Mouse (Mus musculus) MEL (cell line): ENCODE results near the gene Irx2. TPM values are rescaled to one million over a fixed set of nuclear protein-coding genes. Genes with fewer than 3 reads are reported as not detected.

Source experiments
- DNase-seq: peaks from one replicate; pipeline ENCODE4 v3.0.0; 2011; ENCODE audit warnings: low read depth, low spot score
- H3K27ac ChIP-seq: 2 replicates; pipeline ENCODE4 v1.5.1; 2012; ENCODE audit warnings: low read depth, mild to moderate bottlenecking, control low read depth, low read length, moderate library complexity; ENCODE audit not compliant: control insufficient read depth
- H3K27me3 ChIP-seq, 2 experiments: fragments of 150-350 bp in 1 of 2; sonication (generic) in 1 of 2; 2 replicates each; pipeline ENCODE4 v1.6.1; 2012; ENCODE audit warnings: low read length in 2 of 2, mild to moderate bottlenecking in 2 of 2, improper control_type of control experiment in 1 of 2, moderate library complexity in 1 of 2; ENCODE audit not compliant: insufficient read depth in 2 of 2, control insufficient read depth in 1 of 2
- H3K36me3 ChIP-seq, 2 experiments: 2 replicates each; pipeline ENCODE4 v1.6.1; 2012 to 2014; ENCODE audit warnings: low read length in 2 of 2, improper control_type of control experiment in 1 of 2, inconsistent platforms in 1 of 2, mild to moderate bottlenecking in 1 of 2; ENCODE audit not compliant: insufficient read depth in 2 of 2, control insufficient read depth in 1 of 2
- H3K4me1 ChIP-seq, 2 experiments: fragments of 150-350 bp in 1 of 2; sonication (generic) in 1 of 2; 2 replicates each; pipeline ENCODE4 v1.6.1; 2012; ENCODE audit warnings: low read length in 2 of 2, improper control_type of control experiment in 1 of 2, mild to moderate bottlenecking in 1 of 2; ENCODE audit not compliant: insufficient read depth in 2 of 2, control insufficient read depth in 1 of 2
- H3K4me3 ChIP-seq, 2 experiments: fragments of 150-350 bp in 1 of 2; sonication (generic) in 1 of 2; 2 replicates each; pipeline ENCODE4 v1.5.1; 2012; ENCODE audit warnings: low read depth in 2 of 2, low read length in 2 of 2, mild to moderate bottlenecking in 2 of 2, moderate library complexity in 2 of 2, control low read depth in 1 of 2, improper control_type of control experiment in 1 of 2; ENCODE audit not compliant: control insufficient read depth in 1 of 2, insufficient read depth in 1 of 2
- H3K79me2 ChIP-seq: 2 replicates; pipeline ENCODE4 v1.6.1; 2012; ENCODE audit warnings: mild to moderate bottlenecking, low read length, moderate library complexity; ENCODE audit not compliant: control insufficient read depth, poor library complexity, insufficient read depth
- H3K9ac ChIP-seq: 2 replicates; pipeline ENCODE4 v1.6.1; 2012; ENCODE audit warnings: low read depth, mild to moderate bottlenecking, control low read depth, low read length, moderate library complexity; ENCODE audit not compliant: control insufficient read depth, poor library complexity, severe bottlenecking
- H3K9me3 ChIP-seq: fragments of 150-350 bp; sonication (generic); replicated peaks from 2 replicates; pipeline ENCODE4 v1.6.1; 2012; ENCODE audit warnings: mild to moderate bottlenecking, low read length, improper control_type of control experiment, moderate library complexity; ENCODE audit not compliant: insufficient read depth
- CHD1 ChIP-seq: IDR thresholded peaks from 2 replicates; pipeline ENCODE4 v1.6.1; 2012; ENCODE audit warnings: low read depth, mild to moderate bottlenecking, inconsistent platforms, low read length, improper control_type of control experiment
- CHD2 ChIP-seq: IDR thresholded peaks from 2 replicates; pipeline ENCODE4 v1.6.1; 2011; ENCODE audit warnings: low read length, improper control_type of control experiment
- CTCF ChIP-seq, 3 experiments: IDR thresholded peaks in 2 of 3; conservative IDR thresholded peaks in 1 of 3; 2 replicates each; pipeline ENCODE4 v1.5.1; 2011 to 2012; ENCODE audit warnings: low read length in 3 of 3, low read depth in 2 of 3, mild to moderate bottlenecking in 2 of 3, improper control_type of control experiment in 1 of 3, inconsistent platforms in 1 of 3, mixed read lengths in 1 of 3, moderate library complexity in 1 of 3; ENCODE audit not compliant: control insufficient read depth in 1 of 3, insufficient read depth in 1 of 3, poor library complexity in 1 of 3, severe bottlenecking in 1 of 3
- E2F4 ChIP-seq: IDR thresholded peaks from 2 replicates; pipeline ENCODE4 v1.6.1; 2011; ENCODE audit warnings: low read depth, low read length, improper control_type of control experiment, borderline replicate concordance
- ELF1 ChIP-seq: IDR thresholded peaks from 2 replicates; pipeline ENCODE4 v1.6.1; 2014; ENCODE audit warnings: low read depth, mild to moderate bottlenecking, inconsistent platforms, low read length, improper control_type of control experiment, moderate library complexity
- EP300 ChIP-seq, 2 experiments: IDR thresholded peaks; 2 replicates each; pipeline ENCODE4 v1.6.1; 2011; ENCODE audit warnings: improper control_type of control experiment in 2 of 2, low read length in 2 of 2, low read depth in 1 of 2, mild to moderate bottlenecking in 1 of 2
- ETS1 ChIP-seq: IDR thresholded peaks from 2 replicates; pipeline ENCODE4 v1.6.1; 2012; ENCODE audit warnings: low read depth, mild to moderate bottlenecking, inconsistent platforms, low read length, improper control_type of control experiment, moderate library complexity
- GABPA ChIP-seq: IDR thresholded peaks from 2 replicates; pipeline ENCODE4 v1.6.1; 2012; ENCODE audit warnings: low read depth, mild to moderate bottlenecking, inconsistent platforms, low read length, improper control_type of control experiment, moderate library complexity
- GATA1 ChIP-seq: IDR thresholded peaks from 2 replicates; pipeline ENCODE4 v1.6.1; 2011; ENCODE audit warnings: low read depth, low read length, improper control_type of control experiment
- HCFC1 ChIP-seq: IDR thresholded peaks from 2 replicates; pipeline ENCODE4 v1.6.1; 2012; ENCODE audit warnings: low read depth, mild to moderate bottlenecking, inconsistent platforms, low read length, improper control_type of control experiment, moderate library complexity
- JUND ChIP-seq: IDR thresholded peaks from 2 replicates; pipeline ENCODE4 v1.6.1; 2011; ENCODE audit warnings: low read depth, mild to moderate bottlenecking, improper control_type of control experiment, low read length
- KAT2A ChIP-seq: conservative IDR thresholded peaks from 2 replicates; pipeline ENCODE4 v1.6.1; 2012; ENCODE audit warnings: low read depth, low read length, improper control_type of control experiment, inconsistent platforms
- MAFK ChIP-seq: IDR thresholded peaks from 2 replicates; pipeline ENCODE4 v1.6.1; 2011; ENCODE audit warnings: low read depth, mild to moderate bottlenecking, low read length, improper control_type of control experiment, borderline replicate concordance
- MAX ChIP-seq: IDR thresholded peaks from 2 replicates; pipeline ENCODE4 v1.6.1; 2011; ENCODE audit warnings: low read length, improper control_type of control experiment
- MAZ ChIP-seq: IDR thresholded peaks from 2 replicates; pipeline ENCODE4 v1.6.1; 2012; ENCODE audit warnings: low read depth, mild to moderate bottlenecking, inconsistent platforms, low read length, improper control_type of control experiment
- MEF2A ChIP-seq: IDR thresholded peaks from 2 replicates; pipeline ENCODE4 v1.6.1; 2014; ENCODE audit warnings: low read depth, mild to moderate bottlenecking, inconsistent platforms, low read length, improper control_type of control experiment; ENCODE audit not compliant: poor library complexity, insufficient replicate concordance, severe bottlenecking; ENCODE audit errors: extremely low read depth
- MXI1 ChIP-seq: IDR thresholded peaks from 2 replicates; pipeline ENCODE4 v1.6.1; 2011; ENCODE audit warnings: mild to moderate bottlenecking, low read depth, low read length, improper control_type of control experiment
- MYB ChIP-seq: IDR thresholded peaks from 2 replicates; pipeline ENCODE4 v1.6.1; 2011; ENCODE audit warnings: mild to moderate bottlenecking, low read depth, low read length, improper control_type of control experiment
- NRF1 ChIP-seq: IDR thresholded peaks from 2 replicates; pipeline ENCODE4 v1.6.1; 2014; ENCODE audit warnings: low read depth, mild to moderate bottlenecking, inconsistent platforms, low read length, improper control_type of control experiment, moderate library complexity; ENCODE audit not compliant: poor library complexity, insufficient read depth, severe bottlenecking
- POLR2A ChIP-seq, 2 experiments: IDR thresholded peaks; 2 replicates each; pipeline ENCODE4 v1.6.1; 2011 to 2012; ENCODE audit warnings: low read length in 2 of 2, mild to moderate bottlenecking in 2 of 2, control low read depth in 1 of 2, improper control_type of control experiment in 1 of 2, low read depth in 1 of 2, moderate library complexity in 1 of 2; ENCODE audit not compliant: control insufficient read depth in 1 of 2, insufficient read depth in 1 of 2, poor library complexity in 1 of 2
- POLR2AphosphoS2 ChIP-seq: IDR thresholded peaks from 2 replicates; pipeline ENCODE4 v1.6.1; 2011; ENCODE audit warnings: low read length, improper control_type of control experiment
- SIN3A ChIP-seq: IDR thresholded peaks from 2 replicates; pipeline ENCODE4 v1.6.1; 2012; ENCODE audit warnings: low read length, improper control_type of control experiment, inconsistent platforms
- TBP ChIP-seq: IDR thresholded peaks from 2 replicates; pipeline ENCODE4 v1.8.0; 2011; ENCODE audit warnings: low read depth, low read length, improper control_type of control experiment
- USF1 ChIP-seq: IDR thresholded peaks from 2 replicates; pipeline ENCODE4 v1.6.1; 2014; ENCODE audit warnings: low read depth, mild to moderate bottlenecking, inconsistent platforms, low read length, improper control_type of control experiment, moderate library complexity
- USF2 ChIP-seq, 2 experiments: IDR thresholded peaks; 2 replicates each; pipeline ENCODE4 v1.6.1; 2011 to 2012; ENCODE audit warnings: improper control_type of control experiment in 2 of 2, low read length in 2 of 2, borderline replicate concordance in 1 of 2, inconsistent platforms in 1 of 2, low read depth in 1 of 2, mild to moderate bottlenecking in 1 of 2; ENCODE audit not compliant: insufficient read depth in 1 of 2
- ZC3H11A ChIP-seq: IDR thresholded peaks from 2 replicates; pipeline ENCODE4 v1.6.1; 2012; ENCODE audit warnings: low read depth, mild to moderate bottlenecking, inconsistent platforms, low read length, improper control_type of control experiment
- ZMIZ1 ChIP-seq: IDR thresholded peaks from 2 replicates; pipeline ENCODE4 v1.6.1; 2012; ENCODE audit warnings: low read depth, mild to moderate bottlenecking, inconsistent platforms, low read length, improper control_type of control experiment, moderate library complexity
- ZNF384 ChIP-seq: IDR thresholded peaks from 2 replicates; pipeline ENCODE4 v1.6.1; 2012; ENCODE audit warnings: low read depth, mild to moderate bottlenecking, inconsistent platforms, low read length, improper control_type of control experiment
- polyA plus RNA-seq, 2 experiments: library from polyadenylated mRNA; stranded (reverse) in 1 of 2; unstranded in 1 of 2; fragments of >175 nt in 1 of 2; fragments of >200 nt in 1 of 2; gene quantifications; 2 replicates each; pipeline versions ENCODE4 v1.2.1 to v1.2.4; 2012; ENCODE audit warnings: low replicate concordance in 2 of 2, low read depth in 1 of 2; ENCODE audit not compliant: insufficient read length in 2 of 2, insufficient read depth in 1 of 2, missing spikeins in 1 of 2
- total RNA-seq: library from RNA; depleted of rRNA; stranded (reverse); fragments of 300-350 nt; gene quantifications from 2 replicates; pipeline ENCODE4 v1.2.3, GENCODE M21; 2012

Gene Irx2
- total and polyA plus RNA-seq, 3 experiments: not detected

- no peaks in the 10 kb centered on the region for H3K79me2 ChIP-seq
- no peak overlapping the region for H3K27ac ChIP-seq
- H3K4me1 ChIP-seq: no peaks in the 10 kb centered on the region
- no peak for DNase-seq
- H3K27me3 ChIP-seq: no peaks in the 10 kb centered on the region
- H3K9me3 ChIP-seq: no peaks in the 10 kb centered on the region
- H3K9ac ChIP-seq: no peak overlapping the region
- H3K36me3 ChIP-seq: no peaks in the 10 kb centered on the region
- H3K4me3 ChIP-seq: no peak overlapping the region
- TF ChIP-seq MYB (no peak), POLR2A (IDR thresholded peaks at IDR 0.05; ENCODE audit: control insufficient read depth in 1 of 2, insufficient read depth in 1 of 2, low read depth in 1 of 2, low read length in 2 of 2, poor library complexity in 1 of 2) (no peak), MAFK (no peak), SIN3A (no peak), JUND (no peak), ZC3H11A (no peak), GATA1 (no peak), E2F4 (no peak), USF1 (no peak), NRF1 (no peak), ELF1 (no peak), ZNF384 (no peak), MAZ (no peak), CTCF (IDR thresholded peaks at IDR 0.05 in 2 of 3, conservative IDR thresholded peaks at IDR 0.05 in 1 of 3; ENCODE audit: control insufficient read depth in 1 of 3, insufficient read depth in 1 of 3, low read depth in 2 of 3, low read length in 3 of 3, poor library complexity in 1 of 3, severe bottlenecking in 1 of 3) (no peak), POLR2AphosphoS2 (no peak), MEF2A (no peak), USF2 (IDR thresholded peaks at IDR 0.05; ENCODE audit: borderline replicate concordance in 1 of 2, insufficient read depth in 1 of 2, low read depth in 1 of 2, low read length in 2 of 2) (no peak), MAX (no peak), GABPA (no peak)
Measured at GRCm38 (mm10) chr13:72638401-72639130, 9.9 kb downstream of the Irx2 start.

- H3K27ac ChIP-seq: no peak overlapping the region
- no peak overlapping the region for H3K4me3 ChIP-seq
- no peaks in the 10 kb centered on the region for H3K9me3 ChIP-seq
- TF ChIP-seq HCFC1: no peak
- TF ChIP-seq CTCF (IDR thresholded peaks at IDR 0.05 in 2 of 3, conservative IDR thresholded peaks at IDR 0.05 in 1 of 3; ENCODE audit: control insufficient read depth in 1 of 3, insufficient read depth in 1 of 3, low read depth in 2 of 3, low read length in 3 of 3, poor library complexity in 1 of 3, severe bottlenecking in 1 of 3): no peak
- TF ChIP-seq CHD2: no peak
- TF ChIP-seq GATA1: no peak
- TF ChIP-seq ETS1: no peak
- no peak for TF ChIP-seq MEF2A
- TF ChIP-seq MXI1: no peak
- TF ChIP-seq E2F4: no peak
- TF ChIP-seq ZMIZ1: no peak
- no peak for TF ChIP-seq POLR2A (IDR thresholded peaks at IDR 0.05; ENCODE audit: control insufficient read depth in 1 of 2, insufficient read depth in 1 of 2, low read depth in 1 of 2, low read length in 2 of 2, poor library complexity in 1 of 2)
- TF ChIP-seq CHD1: no peak
- TF ChIP-seq KAT2A: no peak
- no peak for TF ChIP-seq NRF1
- no peak for TF ChIP-seq TBP
- no peak for TF ChIP-seq MAZ
- no peak for TF ChIP-seq EP300 (IDR thresholded peaks at IDR 0.05; ENCODE audit: low read depth in 1 of 2, low read length in 2 of 2)
- TF ChIP-seq ZNF384: no peak
- H3K4me1 ChIP-seq: no peaks in the 10 kb centered on the region
- no peak overlapping the region for H3K9ac ChIP-seq
- no peaks in the 10 kb centered on the region for H3K27me3 ChIP-seq
- H3K36me3 ChIP-seq: no peaks in the 10 kb centered on the region
- no peaks in the 10 kb centered on the region for H3K79me2 ChIP-seq
- no peak for DNase-seq
Measured at GRCm38 (mm10) chr13:72639441-72640130, 11.0 kb downstream of the Irx2 start.
